Mouse (Mus musculus) cerebellum, postnatal 36 days (tissue): ENCODE measurements around the gene Pde4dip.

ENCODE experiments used
- DNase-seq, 2 experiments: peaks; one replicate each; pipeline ENCODE4 v3.0.0; 2021 to 2022; ENCODE audit warnings: mixed read lengths in 2 of 2

The Pde4dip gene

DNA sequence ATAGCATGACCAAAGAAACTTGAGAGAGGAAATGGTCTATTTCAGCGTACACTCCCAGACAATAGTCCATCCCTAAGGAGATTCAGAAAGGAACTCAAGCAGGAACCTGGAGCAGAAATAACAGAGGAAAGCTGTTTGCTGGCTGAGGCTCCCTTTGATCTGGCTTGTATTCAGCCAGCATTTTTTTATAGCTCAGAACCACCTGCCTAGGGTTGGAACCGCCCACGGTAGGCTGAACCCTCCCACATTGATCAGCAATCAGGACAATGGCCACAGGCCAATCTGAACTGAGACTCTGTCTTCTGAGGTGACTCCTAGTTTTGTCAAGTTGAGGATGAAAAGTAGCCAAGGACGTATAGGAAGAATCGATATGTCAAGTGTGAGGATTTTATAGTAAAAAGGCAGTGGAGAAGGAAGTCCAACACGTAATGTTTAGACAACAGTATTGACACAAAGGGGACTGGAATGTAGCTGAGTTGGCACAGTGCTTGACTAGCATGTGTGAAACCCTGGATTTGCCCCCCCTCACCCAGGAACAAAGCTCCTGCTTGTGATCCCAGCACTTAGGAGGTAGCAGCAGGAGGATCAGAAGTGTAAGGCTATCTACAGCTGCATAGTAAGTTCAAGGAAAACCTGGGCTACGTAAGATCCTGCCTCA lies 44.2 kb downstream of the Pde4dip start:
- no peak for DNase-seq

- no peak for DNase-seq
These were observed 45.9 kb downstream of the Pde4dip start for GRCm38 (mm10) chr3:97842641-97843040.

DNA sequence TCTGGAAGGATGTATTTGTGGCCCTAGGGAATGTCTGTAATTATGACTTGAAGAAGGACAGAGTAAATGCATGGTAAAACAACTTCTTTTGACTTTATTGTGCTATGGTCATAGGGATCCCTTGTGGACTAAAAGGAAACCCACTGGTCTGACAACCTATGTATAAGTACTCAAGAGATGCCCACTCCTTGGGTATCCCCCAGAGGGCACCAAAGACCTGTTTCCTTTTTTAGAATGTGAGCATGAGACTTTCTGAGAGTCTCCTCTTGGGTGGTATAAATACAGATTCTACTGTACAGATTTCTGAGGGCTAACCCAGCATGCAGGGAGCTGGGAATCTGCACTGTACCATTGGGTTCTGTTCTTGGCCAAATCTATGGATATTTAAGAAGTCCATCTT lies 48.1 kb downstream of the Pde4dip start:
- DNase-seq, result no peak

GRCm38 (mm10) chr3:97835888-97836287 lies 52.6 kb downstream of the Pde4dip start:
- DNase-seq, result no peak

DNA sequence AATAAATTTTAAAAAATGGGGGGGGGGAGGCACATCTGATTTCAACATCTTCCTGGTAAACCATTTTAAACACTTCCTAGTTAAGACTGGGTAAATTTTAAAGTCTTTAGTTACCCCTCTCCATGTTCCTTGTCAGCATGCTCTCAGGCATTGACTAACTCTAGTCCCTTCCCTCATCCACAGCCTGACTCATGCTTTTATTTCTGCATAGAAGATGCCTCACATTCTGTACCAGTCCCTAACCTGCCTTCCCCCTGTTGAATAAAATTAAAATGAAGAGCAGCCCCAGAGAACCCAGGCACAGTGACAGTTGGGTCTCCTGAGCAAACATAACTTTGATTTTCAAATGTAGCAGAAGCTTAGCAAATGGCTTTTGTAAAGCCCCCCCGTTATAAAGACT lies 53.9 kb downstream of the Pde4dip start:
- DNase-seq, result no peak

- no peak for DNase-seq
These were observed 56.8 kb downstream of the Pde4dip start for GRCm38 (mm10) chr3:97831564-97832320.

GRCm38 (mm10) chr3:97830622-97831021 lies 57.9 kb downstream of the Pde4dip start:
- DNase-seq, result no peak

DNA sequence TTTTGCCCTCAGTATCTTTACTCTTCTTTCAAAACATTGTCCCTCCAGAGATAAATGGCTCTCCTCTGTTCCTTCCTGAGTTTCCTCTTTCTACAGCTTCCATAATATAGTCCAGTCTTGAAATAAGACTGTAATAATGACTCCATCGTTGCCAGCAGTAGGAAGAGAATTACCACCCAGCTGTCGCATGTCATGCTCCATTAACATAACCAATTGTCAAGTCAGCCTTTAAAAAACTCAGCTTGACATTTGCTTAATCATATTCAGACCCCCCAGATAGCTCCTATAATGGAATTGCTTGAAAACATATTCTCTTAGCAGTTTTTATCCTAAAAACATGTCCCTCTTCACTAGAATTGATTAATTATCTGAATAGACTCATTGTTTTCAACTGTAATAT lies 58.4 kb downstream of the Pde4dip start:
- no peak for DNase-seq

GRCm38 (mm10) chr3:97828286-97828685 lies 60.2 kb downstream of the Pde4dip start:
- no peak for DNase-seq

GRCm38 (mm10) chr3:97825246-97825645 lies 63.3 kb downstream of the Pde4dip start:
- no peak for DNase-seq

DNA sequence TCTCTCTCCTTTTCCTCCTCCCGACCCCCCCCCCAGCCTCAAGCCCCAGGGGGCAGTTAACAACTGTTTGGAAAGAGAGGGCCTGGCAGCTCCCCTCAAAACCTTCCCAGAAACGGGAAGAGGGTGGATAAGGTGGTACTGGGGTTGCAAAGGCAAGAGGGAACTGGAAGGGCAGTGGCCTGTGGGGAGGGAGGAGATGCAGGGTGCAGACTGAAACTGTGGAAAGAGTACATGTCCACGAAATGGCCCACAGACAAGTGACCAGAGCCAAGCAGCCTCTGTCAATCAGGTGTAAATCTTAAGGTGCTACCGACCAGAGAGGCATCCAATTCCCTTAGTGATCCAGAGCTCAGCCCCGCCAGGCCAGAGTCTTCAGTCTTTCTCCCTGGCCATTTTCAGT lies 63.8 kb downstream of the Pde4dip start:
- no peak for DNase-seq

GRCm38 (mm10) chr3:97824011-97824711 lies 64.3 kb downstream of the Pde4dip start:
- DNase-seq, result no peak

DNA sequence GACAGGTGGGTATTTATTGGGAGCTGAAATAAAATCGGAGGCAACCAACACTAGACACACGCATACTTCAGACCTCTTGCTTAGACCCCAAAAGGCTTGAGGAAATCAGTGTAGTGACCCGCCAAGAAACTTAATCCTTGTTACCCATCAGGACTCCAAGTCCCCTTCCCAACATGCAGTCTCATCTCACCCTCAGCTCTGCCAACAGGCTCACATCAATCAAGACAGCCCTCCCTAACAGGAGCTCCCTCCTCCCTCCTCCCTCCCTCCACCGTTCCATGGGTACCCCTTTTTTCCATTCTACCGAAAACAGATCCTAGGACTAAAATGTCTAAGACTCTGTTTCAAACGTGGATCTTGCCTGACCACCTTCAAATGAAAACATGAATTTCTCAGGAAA lies 65.1 kb downstream of the Pde4dip start:
- DNase-seq, result no peak

GRCm38 (mm10) chr3:97819050-97819449 lies 69.5 kb downstream of the Pde4dip start:
- DNase-seq, result no peak

DNA sequence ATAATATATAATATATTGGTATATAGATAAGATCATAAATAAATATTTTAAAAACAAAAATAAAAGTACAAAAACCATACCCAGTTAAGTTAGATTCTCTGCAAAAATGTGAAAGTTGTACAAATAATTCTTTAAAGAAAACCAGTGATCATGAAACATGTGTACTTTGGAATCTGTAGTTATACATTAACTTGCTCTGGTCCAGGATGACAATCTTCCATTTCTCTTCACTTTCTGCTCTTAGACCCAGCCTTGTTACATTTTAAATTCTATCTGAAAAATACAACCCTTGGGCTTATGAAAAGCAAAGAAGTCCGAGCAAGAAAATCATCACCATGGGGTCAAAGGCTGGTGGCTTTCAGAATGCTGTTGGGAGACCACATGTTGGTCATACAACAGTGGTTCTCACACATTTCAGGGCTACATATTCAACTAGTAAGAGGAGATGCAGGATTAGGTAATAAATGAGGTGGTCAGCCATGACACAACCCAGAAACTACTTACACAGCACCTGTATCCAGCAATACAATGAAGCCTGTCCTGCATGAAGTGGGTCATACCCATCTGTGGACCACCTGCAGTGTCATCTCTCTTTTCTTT lies 70.0 kb downstream of the Pde4dip start:
- no peak for DNase-seq

GRCm38 (mm10) chr3:97811651-97812399 lies 76.7 kb downstream of the Pde4dip start:
- DNase-seq, result peak in 1 of 2 experiments; percentile 29

DNA sequence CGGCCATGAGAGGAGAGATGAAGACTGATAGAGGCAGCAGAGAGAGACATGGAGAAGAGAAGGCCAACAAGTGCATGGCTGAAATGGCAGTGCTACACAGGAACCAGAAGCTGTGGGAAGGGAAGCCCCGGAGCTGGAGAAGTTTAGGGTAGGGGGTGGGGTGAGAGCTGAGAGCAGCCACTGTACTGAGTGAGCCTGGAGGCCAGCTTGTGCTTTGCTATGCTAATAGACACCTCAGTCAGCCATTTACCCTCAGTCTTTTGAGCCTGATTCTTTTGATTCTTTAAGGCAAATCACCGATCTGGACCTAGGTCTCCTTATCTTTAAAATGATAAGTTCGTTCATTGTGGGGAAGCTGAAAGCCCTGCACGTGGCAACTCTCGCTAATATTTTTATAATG lies 77.3 kb downstream of the Pde4dip start:
- DNase-seq, result no peak

- no peak for DNase-seq
These were observed 78.2 kb downstream of the Pde4dip start for GRCm38 (mm10) chr3:97810334-97810733.

GRCm38 (mm10) chr3:97805559-97805958 lies 82.9 kb downstream of the Pde4dip start:
- DNase-seq, result no peak

- DNase-seq, result no peak
These were observed 84.8 kb downstream of the Pde4dip start for GRCm38 (mm10) chr3:97803675-97804074.

- no peak for DNase-seq
These were observed 85.6 kb downstream of the Pde4dip start for GRCm38 (mm10) chr3:97802927-97803326.

- no peak for DNase-seq
These were observed 86.2 kb downstream of the Pde4dip start for GRCm38 (mm10) chr3:97802297-97802696.
